Mouse (Mus musculus): ENCODE measurements around the gene Dnajb4.

DNA sequence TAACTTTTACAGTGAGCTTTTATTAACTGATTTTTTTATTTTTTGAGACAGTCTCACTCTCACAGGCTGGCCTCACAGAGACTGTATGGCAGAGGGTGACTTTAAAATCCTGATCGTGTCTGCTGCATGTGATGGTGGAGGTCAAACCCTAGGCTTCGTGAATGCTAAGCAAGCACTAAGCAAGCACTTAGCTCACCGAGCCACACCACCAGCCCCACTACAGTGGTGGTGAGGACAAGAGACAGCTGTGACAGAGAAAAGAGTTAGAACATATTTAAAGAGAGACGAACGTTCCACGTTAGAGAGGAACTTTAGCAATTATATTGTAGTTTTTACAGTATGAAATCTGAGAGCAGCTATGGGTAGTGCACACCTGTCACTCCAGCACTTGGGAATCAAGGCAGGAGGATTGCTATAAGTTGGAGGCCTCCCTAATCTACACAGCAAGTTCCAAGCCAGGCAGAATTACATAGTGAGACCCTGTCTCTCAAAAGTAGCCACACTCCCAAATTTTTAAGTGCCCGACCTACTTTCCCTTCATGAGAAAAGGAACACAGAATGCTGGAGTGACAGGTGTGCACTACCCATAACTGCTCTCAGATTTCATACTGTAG lies 37.7 kb downstream of the Dnajb4 start:
- no peak for TF ChIP-seq POLR2A (IDR thresholded peaks at IDR 0.05; ENCODE audit: low read depth, low read length)
- no peak for TF ChIP-seq CTCF (IDR thresholded peaks at IDR 0.05; ENCODE audit: borderline replicate concordance, insufficient read depth, low read length)

Data from embryonic fibroblast, embryonic 13.5 days (primary cell).